Mouse (Mus musculus) forebrain, embryonic 13.5 days (tissue): Measurements from ENCODE around the gene Poldip2. TPM values are rescaled to one million over a fixed set of nuclear protein-coding genes. Genes with fewer than 3 reads are reported as not detected.

Experiments
- ATAC-seq: fragments of 200-750 bp; cut with Nextera tagmentation; 2 replicates; pipeline ENCODE4 v1.8.0; 2017
- H3K27ac ChIP-seq: fragments of 300-500 bp; sonication (generic); 2 replicates; pipeline ENCODE4 v1.5.1; 2015; ENCODE audit warnings: inconsistent platforms, mild to moderate bottlenecking, moderate library complexity
- H3K27me3 ChIP-seq: fragments of 300-500 bp; sonication (generic); 2 replicates; pipeline ENCODE4 v1.6.1; 2015; ENCODE audit warnings: mild to moderate bottlenecking, inconsistent platforms
- H3K36me3 ChIP-seq: fragments of 300-500 bp; sonication (generic); 2 replicates; pipeline ENCODE4 v1.6.1; 2015; ENCODE audit warnings: mild to moderate bottlenecking, inconsistent platforms; ENCODE audit not compliant: poor library complexity, severe bottlenecking
- H3K4me1 ChIP-seq: fragments of 300-500 bp; sonication (generic); 2 replicates; pipeline ENCODE4 v1.6.1; 2015; ENCODE audit warnings: inconsistent platforms
- H3K4me2 ChIP-seq: fragments of 300-500 bp; sonication (generic); 2 replicates; pipeline ENCODE4 v1.6.1; 2015; ENCODE audit warnings: inconsistent platforms, mild to moderate bottlenecking, moderate library complexity
- H3K4me3 ChIP-seq: fragments of 300-500 bp; sonication (generic); 2 replicates; pipeline ENCODE4 v1.5.1; 2015; ENCODE audit warnings: mild to moderate bottlenecking, inconsistent platforms
- H3K9ac ChIP-seq: fragments of 300-500 bp; sonication (generic); 2 replicates; pipeline ENCODE4 v1.6.1; 2015; ENCODE audit warnings: mild to moderate bottlenecking, inconsistent platforms
- H3K9me3 ChIP-seq: fragments of 300-500 bp; sonication (generic); replicated peaks from 2 replicates; pipeline ENCODE4 v1.6.1; 2016; ENCODE audit warnings: inconsistent platforms
- WGBS: fragments of 180-500 bp; shearing (Covaris S2); methylation state at CpG from one replicate; pipeline ENCODE4 v1.1.7; 2015; 5-methylcytosine and 5-hydroxymethylcytosine counted together
- polyA plus RNA-seq: library from polyadenylated mRNA; unstranded; fragments of >200 nt; fragmentation: Nextera tagmentation; extraction: Ambion mirVana; gene quantifications from 2 replicates; pipeline ENCODE4 v1.2.1, GENCODE M21; 2015

Poldip2 gene
- polyA plus RNA-seq, 1 experiment from 2014 or later: 170 TPM

- Histone ChIP-seq H3K27ac (no peak overlapping the region), H3K4me3 (no peak overlapping the region), H3K4me2 (no peak overlapping the region), H3K36me3 (peaks cover 40% of the 10 kb centered on the region), H3K4me1 (no peaks in the 10 kb centered on the region), H3K9me3 (no peaks in the 10 kb centered on the region), H3K9ac (no peak overlapping the region), H3K27me3 (peaks cover 7% of the 10 kb centered on the region; the same call in 1 of the 2 replicates)
- 83% methylated on average over 3 of the region's 3 CpGs for WGBS
- ATAC-seq: no peak
These were observed 6.6 kb upstream of the Poldip2 start for GRCm38 (mm10) chr11:78505430-78505829.

- no peak overlapping the region for H3K27ac ChIP-seq
- H3K27me3 ChIP-seq: no peaks in the 10 kb centered on the region
- no peaks in the 10 kb centered on the region for H3K9me3 ChIP-seq
- peaks cover 22% of the 10 kb centered on the region for H3K4me1 ChIP-seq
- 77% methylated on average over 5 of the region's 5 CpGs for WGBS
- H3K9ac ChIP-seq: no peak overlapping the region
- no peak overlapping the region for H3K4me3 ChIP-seq
- no peak overlapping the region for H3K4me2 ChIP-seq
- ATAC-seq: no peak
- peaks cover 46% of the 10 kb centered on the region for H3K36me3 ChIP-seq
These were observed 2.8 kb upstream of the Poldip2 start for GRCm38 (mm10) chr11:78509148-78509547.

DNA sequence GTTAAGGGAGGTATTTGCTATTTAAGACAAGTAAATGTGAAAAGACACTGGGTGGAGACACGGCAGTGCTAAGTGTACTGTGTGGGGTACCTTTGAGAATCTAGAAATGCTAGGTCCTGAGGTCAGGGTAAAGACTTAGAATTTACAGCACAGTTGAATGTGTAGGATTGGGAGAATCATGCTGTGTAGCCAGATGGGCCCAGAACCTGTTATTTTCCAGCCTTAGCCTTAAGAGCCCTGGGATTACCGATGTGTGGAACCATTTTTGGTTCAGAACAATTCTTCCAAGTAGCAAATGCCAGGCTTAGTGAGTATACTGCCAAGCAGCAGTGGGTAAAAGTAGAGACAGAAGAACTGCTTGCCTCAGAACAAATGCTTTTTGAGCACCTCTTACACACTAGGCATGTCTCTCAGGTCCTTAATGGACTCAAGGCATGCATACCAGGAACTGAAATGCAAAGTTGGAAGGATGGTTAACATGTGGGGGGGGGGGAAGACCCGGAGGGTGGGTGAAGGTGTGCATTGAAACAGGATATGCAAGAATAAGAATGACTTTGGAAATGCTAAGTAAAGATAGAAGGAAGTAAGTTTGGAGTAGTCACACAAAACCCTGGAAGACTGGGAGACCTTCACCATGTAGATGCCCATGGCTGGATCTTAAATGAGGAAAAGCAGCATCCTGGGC is 1.3 kb downstream of the Poldip2 start:
- peaks cover 22% of the 10 kb centered on the region for H3K4me1 ChIP-seq
- H3K36me3 ChIP-seq: peaks cover 50% of the 10 kb centered on the region
- no peaks in the 10 kb centered on the region for H3K27me3 ChIP-seq
- ATAC-seq: no peak
- no peaks in the 10 kb centered on the region for H3K9me3 ChIP-seq
- peak overlapping the region; percentile 97 for H3K9ac ChIP-seq
- peak overlapping the region; percentile 35; the same call in 1 of the 2 replicates for H3K27ac ChIP-seq
- peak overlapping the region; percentile 92 for H3K4me2 ChIP-seq
- H3K4me3 ChIP-seq: peak overlapping the region; percentile 89
- 84% methylated on average over 3 of the region's 3 CpGs for WGBS

DNA sequence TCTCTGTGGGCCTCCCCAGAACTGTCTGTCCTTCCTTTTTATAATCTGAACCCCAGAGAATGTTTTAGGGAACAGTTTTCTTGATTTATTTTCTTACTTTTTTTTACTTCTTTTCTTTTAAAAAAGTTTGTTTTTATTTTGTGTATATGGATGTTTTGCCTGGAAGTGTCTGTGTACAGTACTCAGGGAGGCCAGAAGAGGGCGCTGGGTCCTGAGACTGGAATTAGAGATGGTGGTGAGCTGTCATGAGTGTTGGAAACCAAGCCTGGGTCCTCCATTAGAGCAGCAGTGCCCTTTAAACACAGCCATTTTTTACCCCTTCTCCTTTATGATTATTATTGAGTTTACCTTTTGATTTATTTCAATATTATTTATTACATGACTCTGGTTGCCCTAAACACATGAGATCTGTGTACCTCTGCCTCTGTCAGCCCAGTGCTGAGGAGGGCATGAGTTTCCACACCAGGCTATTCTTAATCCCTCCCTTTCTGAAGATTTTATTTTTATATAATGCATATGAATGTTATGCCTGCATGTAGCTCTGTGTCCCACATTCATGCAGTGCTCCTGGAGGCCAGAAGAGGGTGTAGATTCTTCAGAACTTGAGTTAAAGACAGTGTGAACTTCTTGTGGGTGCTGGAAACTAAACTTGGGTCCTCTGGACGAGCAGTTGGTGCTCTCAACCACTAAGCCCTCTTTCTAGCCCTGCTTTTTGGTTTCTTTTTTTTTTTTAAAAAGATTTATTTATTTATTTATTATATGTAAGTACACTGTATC is 3.7 kb downstream of the Poldip2 start:
- no peak overlapping the region for H3K4me2 ChIP-seq
- H3K36me3 ChIP-seq: peaks cover 68% of the 10 kb centered on the region
- H3K27ac ChIP-seq: no peak overlapping the region
- no peaks in the 10 kb centered on the region for H3K9me3 ChIP-seq
- H3K27me3 ChIP-seq: no peaks in the 10 kb centered on the region
- H3K4me1 ChIP-seq: peaks cover 22% of the 10 kb centered on the region
- 54% methylated on average over 2 of the region's 2 CpGs for WGBS
- no peak overlapping the region for H3K4me3 ChIP-seq
- H3K9ac ChIP-seq: no peak overlapping the region
- no peak for ATAC-seq

DNA sequence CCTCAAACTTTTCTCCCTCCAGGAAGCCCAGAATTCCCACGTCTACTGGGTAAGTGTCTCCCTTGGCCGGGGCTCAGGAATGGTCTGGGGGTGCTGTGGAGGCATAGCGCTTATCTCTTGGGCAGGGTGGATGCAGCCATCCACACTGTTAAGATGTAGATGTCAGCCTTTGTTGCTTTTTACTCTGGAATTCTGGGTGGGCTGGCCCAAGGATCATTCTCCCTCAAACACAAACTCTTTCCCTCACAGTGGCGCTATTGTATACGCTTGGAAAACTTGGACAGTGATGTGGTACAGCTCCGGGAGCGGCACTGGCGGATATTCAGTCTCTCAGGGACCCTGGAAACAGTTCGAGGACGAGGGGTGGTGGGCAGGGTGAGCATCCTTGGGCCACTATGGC is 6.9 kb downstream of the Poldip2 start:
- H3K9me3 ChIP-seq: no peaks in the 10 kb centered on the region
- no peak overlapping the region for H3K4me3 ChIP-seq
- no peak overlapping the region for H3K4me2 ChIP-seq
- no peaks in the 10 kb centered on the region; the same call in 1 of the 2 replicates for H3K4me1 ChIP-seq
- WGBS: 93% methylated on average over 10 of the region's 10 CpGs
- H3K9ac ChIP-seq: no peak overlapping the region
- no peak overlapping the region for H3K27ac ChIP-seq
- no peak for ATAC-seq
- peaks cover 95% of the 10 kb centered on the region for H3K36me3 ChIP-seq
- no peaks in the 10 kb centered on the region for H3K27me3 ChIP-seq

DNA sequence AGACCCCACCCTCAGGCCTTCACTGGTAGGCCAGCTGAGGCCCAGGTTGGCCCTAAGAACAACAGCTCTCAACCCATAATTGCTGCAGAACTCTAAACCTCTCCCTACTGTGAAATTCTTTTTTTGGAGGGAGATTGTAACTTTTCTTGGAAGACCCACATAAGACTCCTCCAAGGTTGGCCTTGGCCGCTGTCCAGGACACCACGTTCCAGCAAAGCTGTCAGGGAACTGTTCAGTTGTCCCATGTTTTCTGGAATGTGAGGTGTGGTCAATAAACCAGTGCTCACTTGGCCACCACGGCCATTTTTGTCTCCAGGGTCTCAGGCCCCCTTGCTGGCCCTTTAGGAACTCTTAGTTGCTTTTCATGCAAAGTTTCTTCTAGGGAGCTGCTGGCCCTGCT is 9.9 kb downstream of the Poldip2 start:
- Histone ChIP-seq H3K4me1 (peaks cover 5% of the 10 kb centered on the region), H3K4me2 (no peak overlapping the region), H3K36me3 (peaks cover 95% of the 10 kb centered on the region), H3K27ac (no peak overlapping the region), H3K4me3 (no peak overlapping the region), H3K9ac (no peak overlapping the region), H3K27me3 (no peaks in the 10 kb centered on the region), H3K9me3 (no peaks in the 10 kb centered on the region)
- no peak for ATAC-seq
- 96% methylated on average over 3 of the region's 3 CpGs for WGBS

DNA sequence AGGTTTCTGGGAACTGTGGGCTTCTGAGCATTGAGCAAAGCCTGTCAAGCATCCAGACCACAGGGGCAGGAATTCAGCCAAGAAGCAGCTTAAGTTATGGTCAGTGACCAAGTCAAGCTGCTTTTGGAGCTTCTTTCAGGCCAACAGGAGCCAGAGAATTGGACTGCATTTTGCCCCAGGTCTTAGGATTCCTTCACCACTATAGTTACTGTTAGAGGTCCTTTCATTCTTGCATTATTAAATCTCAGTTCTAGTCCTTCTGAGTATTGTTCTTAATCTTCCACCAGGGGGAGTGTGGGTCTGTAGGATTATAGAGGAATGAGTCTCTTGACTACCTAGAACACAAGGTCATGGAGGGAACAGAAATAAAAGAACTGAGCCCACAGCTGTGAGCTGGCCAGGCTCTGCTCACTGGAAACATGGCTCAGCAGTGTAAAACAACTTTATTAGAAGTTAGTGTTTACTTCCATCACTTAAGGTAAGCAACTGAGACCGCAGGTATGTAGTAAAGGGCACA is 10.5 kb downstream of the Poldip2 start:
- no peak for ATAC-seq
- Histone ChIP-seq H3K36me3 (peaks cover 100% of the 10 kb centered on the region), H3K27ac (no peak overlapping the region), H3K4me3 (no peak overlapping the region), H3K4me2 (no peak overlapping the region), H3K27me3 (no peaks in the 10 kb centered on the region), H3K4me1 (peaks cover 5% of the 10 kb centered on the region), H3K9me3 (no peaks in the 10 kb centered on the region), H3K9ac (no peak overlapping the region)
- 97% methylated on average over 1 of the region's 1 CpGs for WGBS

- H3K27me3 ChIP-seq: no peaks in the 10 kb centered on the region
- H3K4me1 ChIP-seq: peaks cover 5% of the 10 kb centered on the region
- no peak overlapping the region for H3K9ac ChIP-seq
- no peak overlapping the region for H3K4me2 ChIP-seq
- H3K4me3 ChIP-seq: no peak overlapping the region
- H3K36me3 ChIP-seq: peaks cover 100% of the 10 kb centered on the region
- 89% methylated on average over 9 of the region's 9 CpGs for WGBS
- H3K27ac ChIP-seq: no peak overlapping the region
- no peak for ATAC-seq
- H3K9me3 ChIP-seq: no peaks in the 10 kb centered on the region
These were observed 11.4 kb downstream of the Poldip2 start for GRCm38 (mm10) chr11:78523241-78523955.

GRCm38 (mm10) chr11:78524838-78525237 is 12.8 kb downstream of the Poldip2 start:
- Histone ChIP-seq H3K36me3 (peaks cover 100% of the 10 kb centered on the region), H3K4me3 (no peak overlapping the region), H3K4me2 (no peak overlapping the region), H3K27ac (no peak overlapping the region), H3K4me1 (peaks cover 5% of the 10 kb centered on the region), H3K9ac (no peak overlapping the region), H3K27me3 (no peaks in the 10 kb centered on the region), H3K9me3 (no peaks in the 10 kb centered on the region)
- WGBS: 59% methylated on average over 2 of the region's 2 CpGs
- ATAC-seq: no peak

DNA sequence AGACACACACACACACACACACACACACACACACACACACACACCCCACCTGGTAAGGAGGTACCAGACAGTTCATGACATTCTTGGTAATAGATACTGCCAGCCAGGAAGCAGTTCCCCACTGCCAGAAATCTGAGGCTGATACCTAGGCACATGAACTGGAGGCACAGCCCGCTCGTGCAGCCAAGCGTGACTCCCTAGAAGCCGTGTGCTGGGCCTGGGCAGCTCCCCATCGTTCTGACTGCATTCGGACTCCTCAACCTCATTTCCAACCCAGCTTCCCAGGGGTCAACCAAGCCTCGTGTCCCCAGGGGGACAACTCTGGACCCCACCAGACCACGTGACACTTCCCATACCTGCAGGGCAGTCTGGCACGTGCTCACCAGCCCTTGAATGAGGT is 16.7 kb downstream of the Poldip2 start:
- H3K9me3 ChIP-seq: no peaks in the 10 kb centered on the region
- H3K4me3 ChIP-seq: no peak overlapping the region
- WGBS: 83% methylated on average over 9 of the region's 9 CpGs
- no peak overlapping the region for H3K27ac ChIP-seq
- H3K4me2 ChIP-seq: no peak overlapping the region
- H3K27me3 ChIP-seq: no peaks in the 10 kb centered on the region
- no peak overlapping the region for H3K9ac ChIP-seq
- H3K36me3 ChIP-seq: peaks cover 72% of the 10 kb centered on the region
- H3K4me1 ChIP-seq: peaks cover 5% of the 10 kb centered on the region
- ATAC-seq: no peak

- peaks cover 11% of the 10 kb centered on the region for H3K4me1 ChIP-seq
- ATAC-seq: no peak
- no peak overlapping the region for H3K9ac ChIP-seq
- H3K4me2 ChIP-seq: no peak overlapping the region
- no peak overlapping the region for H3K4me3 ChIP-seq
- 92% methylated on average over 12 of the region's 12 CpGs for WGBS
- no peak overlapping the region for H3K27ac ChIP-seq
- H3K36me3 ChIP-seq: peaks cover 59% of the 10 kb centered on the region
- no peaks in the 10 kb centered on the region for H3K9me3 ChIP-seq
- no peaks in the 10 kb centered on the region for H3K27me3 ChIP-seq
These were observed 18.0 kb downstream of the Poldip2 start for GRCm38 (mm10) chr11:78530001-78530400.

DNA sequence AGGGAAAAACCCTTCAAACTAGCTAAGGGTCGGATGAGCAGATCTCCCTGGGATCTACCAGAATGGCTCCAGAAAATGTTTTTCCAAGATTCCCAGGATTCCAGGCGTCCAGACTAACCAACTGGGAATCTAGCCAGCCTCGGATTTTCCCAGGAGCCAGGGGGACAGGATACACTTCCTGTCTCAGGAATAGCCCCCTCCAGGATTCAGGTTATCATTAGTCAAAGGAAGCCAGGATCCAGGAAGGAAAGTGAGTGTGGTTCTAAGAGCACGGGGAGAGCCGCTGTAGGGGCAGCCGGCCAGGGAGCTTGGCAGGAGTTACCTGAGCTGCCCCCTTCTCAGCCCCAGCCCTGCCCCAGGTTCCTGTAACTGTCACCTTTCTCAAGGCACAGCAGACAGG is 19.1 kb downstream of the Poldip2 start:
- H3K9ac ChIP-seq: no peak overlapping the region
- no peaks in the 10 kb centered on the region for H3K27me3 ChIP-seq
- no peak for ATAC-seq
- no peaks in the 10 kb centered on the region for H3K9me3 ChIP-seq
- no peak overlapping the region for H3K4me2 ChIP-seq
- WGBS: 87% methylated on average over 6 of the region's 6 CpGs
- no peak overlapping the region for H3K27ac ChIP-seq
- H3K4me3 ChIP-seq: no peak overlapping the region
- peaks cover 15% of the 10 kb centered on the region for H3K4me1 ChIP-seq
- peaks cover 48% of the 10 kb centered on the region for H3K36me3 ChIP-seq
